Mouse (Mus musculus): Measurements from ENCODE around the gene Pwp2. TPM values are rescaled to one million over a fixed set of nuclear protein-coding genes. Genes with fewer than 3 reads are reported as not detected.

Pwp2 gene
- polyA plus RNA-seq, 1 experiment = 4.7 TPM

DNA sequence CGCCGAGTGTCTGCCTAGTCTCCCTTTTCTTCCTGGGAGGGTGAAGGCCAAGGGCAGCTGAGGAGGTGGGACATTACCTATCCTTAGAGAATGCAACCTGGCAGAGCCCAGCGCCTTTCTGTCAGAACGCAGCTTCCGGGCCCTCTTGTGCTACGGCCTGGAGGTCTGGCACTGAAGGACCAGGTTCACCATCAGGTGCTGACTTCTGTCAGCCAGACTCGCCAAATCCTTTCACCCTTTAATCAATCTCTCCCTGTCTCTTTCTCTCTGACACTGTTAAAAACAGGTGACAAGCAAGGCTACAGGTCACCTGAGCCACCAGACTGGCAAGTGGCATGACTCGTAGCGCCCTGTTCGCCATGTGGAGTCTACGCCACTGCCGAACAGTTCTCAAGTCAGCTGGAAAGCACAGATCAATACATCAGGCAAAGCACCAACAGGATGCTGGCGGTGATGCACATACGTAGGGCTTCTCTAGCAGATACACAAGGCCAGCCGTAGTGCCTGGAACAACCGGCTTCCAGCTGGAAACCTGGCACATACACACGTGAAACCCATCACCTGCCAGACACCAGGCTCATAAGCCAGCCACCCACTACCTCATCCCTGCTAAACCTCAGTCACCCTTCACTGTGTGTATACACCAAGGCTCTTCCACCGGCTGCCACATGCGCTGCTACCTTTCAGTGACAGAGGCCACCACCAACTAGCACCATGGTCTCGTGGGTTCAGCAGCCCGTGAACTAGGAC is 19.5 kb downstream of the Pwp2 start:
- peaks cover 6% of the 10 kb centered on the region; the same call in 1 of the 2 replicates for H3K4me1 ChIP-seq (ENCODE audit: control insufficient read depth, insufficient read depth, insufficient read length, low read length)
- peaks cover 15% of the 10 kb centered on the region for H3K36me3 ChIP-seq (ENCODE audit: control insufficient read depth, insufficient read depth, low read length)
- no peak overlapping the region for H3K27ac ChIP-seq (ENCODE audit: insufficient read depth, low read depth, low read length)
- WGBS = 92% methylated on average over 21 of the region's 21 CpGs
- H3K4me3 ChIP-seq (ENCODE audit: low read depth, low read length) = no peak overlapping the region
- TF ChIP-seq POLR2A (IDR thresholded peaks at IDR 0.05; ENCODE audit: low read depth, low read length) (no peak), CTCF (IDR thresholded peaks at IDR 0.05; ENCODE audit: extremely low read depth, insufficient read length, insufficient replicate concordance, low read depth, low read length) (no peak)
- H3K27me3 ChIP-seq (ENCODE audit: control insufficient read depth, insufficient read depth, low read length) = no peaks in the 10 kb centered on the region

DNA sequence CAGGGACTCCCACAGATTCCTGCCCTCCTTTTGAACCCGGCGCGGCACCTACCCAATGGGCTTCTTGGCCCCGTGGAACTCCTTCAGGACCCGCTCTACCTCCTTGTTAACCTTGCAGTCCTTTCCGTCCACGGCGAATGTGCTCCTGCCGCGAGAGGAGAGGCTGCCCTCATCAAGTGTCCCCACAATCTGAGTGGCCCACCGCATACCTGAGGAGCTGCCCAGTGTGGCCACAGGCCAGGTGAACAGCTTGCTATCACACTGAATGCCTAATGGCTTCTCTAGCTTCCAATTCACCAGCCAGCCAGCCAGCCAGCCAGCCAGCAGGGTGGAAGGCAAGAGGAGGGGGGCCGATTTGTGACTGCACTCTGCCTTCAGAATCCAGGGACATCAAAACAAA is 20.2 kb downstream of the Pwp2 start:
- TF ChIP-seq POLR2A (IDR thresholded peaks at IDR 0.05; ENCODE audit: low read depth, low read length) (no peak), CTCF (IDR thresholded peaks at IDR 0.05; ENCODE audit: extremely low read depth, insufficient read length, insufficient replicate concordance, low read depth, low read length) (no peak)
- Histone ChIP-seq H3K4me3 (ENCODE audit: low read depth, low read length) (no peak overlapping the region), H3K27ac (ENCODE audit: insufficient read depth, low read depth, low read length) (no peak overlapping the region), H3K36me3 (ENCODE audit: control insufficient read depth, insufficient read depth, low read length) (peaks cover 15% of the 10 kb centered on the region), H3K27me3 (ENCODE audit: control insufficient read depth, insufficient read depth, low read length) (no peaks in the 10 kb centered on the region), H3K4me1 (ENCODE audit: control insufficient read depth, insufficient read depth, insufficient read length, low read length) (peaks cover 7% of the 10 kb centered on the region)
- WGBS = 93% methylated on average over 12 of the region's 12 CpGs

DNA sequence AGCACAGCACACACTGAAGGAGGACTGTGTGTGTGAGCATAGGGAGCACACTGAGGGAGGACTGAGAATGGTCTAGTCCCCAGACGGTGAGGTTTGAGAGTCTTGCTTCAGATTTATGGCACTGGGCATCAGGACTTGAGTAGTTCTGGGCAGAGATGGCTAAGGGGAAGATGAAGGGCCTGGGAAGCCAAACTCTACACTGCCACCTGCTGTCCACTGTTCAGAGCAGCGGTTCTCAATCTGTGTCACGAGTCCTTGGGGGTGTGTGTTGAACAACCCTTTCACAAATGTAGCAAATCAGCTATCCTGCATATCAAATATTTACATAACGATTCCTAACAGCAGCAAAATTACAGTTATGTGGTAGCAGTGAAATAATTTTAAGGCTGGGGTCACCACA is 21.0 kb downstream of the Pwp2 start:
- no peaks in the 10 kb centered on the region for H3K27me3 ChIP-seq (ENCODE audit: control insufficient read depth, insufficient read depth, low read length)
- peaks cover 15% of the 10 kb centered on the region for H3K36me3 ChIP-seq (ENCODE audit: control insufficient read depth, insufficient read depth, low read length)
- TF ChIP-seq POLR2A (IDR thresholded peaks at IDR 0.05; ENCODE audit: low read depth, low read length) = no peak
- TF ChIP-seq CTCF (IDR thresholded peaks at IDR 0.05; ENCODE audit: extremely low read depth, insufficient read length, insufficient replicate concordance, low read depth, low read length) = peak; percentile 82; the same call in 1 of the 2 replicates
- H3K4me3 ChIP-seq (ENCODE audit: low read depth, low read length) = no peak overlapping the region
- peaks cover 9% of the 10 kb centered on the region for H3K4me1 ChIP-seq (ENCODE audit: control insufficient read depth, insufficient read depth, insufficient read length, low read length)
- H3K27ac ChIP-seq (ENCODE audit: insufficient read depth, low read depth, low read length) = no peak overlapping the region
- WGBS = 16% methylated on average over 4 of the region's 4 CpGs

DNA sequence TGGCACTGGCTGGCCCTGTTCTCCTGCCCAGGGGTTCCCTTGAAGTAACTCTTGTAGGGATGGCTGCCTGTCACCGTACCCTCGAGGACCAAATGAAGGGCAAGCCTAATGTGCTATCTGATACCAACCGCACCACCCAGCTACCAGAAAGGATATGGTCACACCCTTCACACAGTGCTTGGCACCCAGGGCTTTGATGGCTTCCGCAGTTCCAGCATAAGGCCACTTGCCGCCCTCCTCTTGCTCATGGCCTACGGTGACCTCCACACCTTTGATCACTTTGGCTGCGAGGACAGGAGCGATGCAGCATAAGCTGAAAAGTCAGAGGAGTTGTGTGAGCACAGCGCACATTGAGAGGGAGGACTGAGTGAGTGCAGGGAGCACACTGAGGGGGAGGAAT is 21.7 kb downstream of the Pwp2 start:
- Histone ChIP-seq H3K36me3 (ENCODE audit: control insufficient read depth, insufficient read depth, low read length) (peaks cover 15% of the 10 kb centered on the region), H3K4me3 (ENCODE audit: low read depth, low read length) (no peak overlapping the region), H3K4me1 (ENCODE audit: control insufficient read depth, insufficient read depth, insufficient read length, low read length) (peaks cover 8% of the 10 kb centered on the region), H3K27me3 (ENCODE audit: control insufficient read depth, insufficient read depth, low read length) (no peaks in the 10 kb centered on the region), H3K27ac (ENCODE audit: insufficient read depth, low read depth, low read length) (no peak overlapping the region)
- WGBS = 94% methylated on average over 9 of the region's 9 CpGs
- TF ChIP-seq POLR2A (IDR thresholded peaks at IDR 0.05; ENCODE audit: low read depth, low read length) (no peak), CTCF (IDR thresholded peaks at IDR 0.05; ENCODE audit: extremely low read depth, insufficient read length, insufficient replicate concordance, low read depth, low read length) (no peak)

DNA sequence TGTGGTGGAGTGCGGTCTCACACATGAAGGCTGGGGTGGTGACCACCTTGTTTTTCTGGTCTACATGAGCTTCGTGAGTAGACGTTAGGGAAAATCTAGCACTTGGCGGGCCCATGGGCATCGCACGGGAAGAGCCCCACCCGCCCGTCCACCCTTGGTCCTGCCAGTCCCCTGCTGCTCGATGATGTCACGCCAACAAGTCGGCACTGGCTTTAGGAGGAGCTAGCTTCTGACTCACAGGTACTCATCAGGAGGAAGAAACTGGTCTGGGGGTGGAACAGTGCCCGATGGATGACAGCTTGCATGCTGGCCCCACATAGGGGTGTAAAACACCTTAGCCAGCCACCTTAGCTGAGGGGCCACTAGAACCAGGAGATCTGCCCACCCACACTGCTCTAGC is 22.3 kb downstream of the Pwp2 start:
- Histone ChIP-seq H3K36me3 (ENCODE audit: control insufficient read depth, insufficient read depth, low read length) (peaks cover 15% of the 10 kb centered on the region), H3K27me3 (ENCODE audit: control insufficient read depth, insufficient read depth, low read length) (no peaks in the 10 kb centered on the region), H3K27ac (ENCODE audit: insufficient read depth, low read depth, low read length) (no peak overlapping the region), H3K4me1 (ENCODE audit: control insufficient read depth, insufficient read depth, insufficient read length, low read length) (peaks cover 10% of the 10 kb centered on the region), H3K4me3 (ENCODE audit: low read depth, low read length) (no peak overlapping the region)
- TF ChIP-seq CTCF (IDR thresholded peaks at IDR 0.05; ENCODE audit: extremely low read depth, insufficient read length, insufficient replicate concordance, low read depth, low read length) (no peak), POLR2A (IDR thresholded peaks at IDR 0.05; ENCODE audit: low read depth, low read length) (no peak)
- WGBS = 95% methylated on average over 12 of the region's 12 CpGs

DNA sequence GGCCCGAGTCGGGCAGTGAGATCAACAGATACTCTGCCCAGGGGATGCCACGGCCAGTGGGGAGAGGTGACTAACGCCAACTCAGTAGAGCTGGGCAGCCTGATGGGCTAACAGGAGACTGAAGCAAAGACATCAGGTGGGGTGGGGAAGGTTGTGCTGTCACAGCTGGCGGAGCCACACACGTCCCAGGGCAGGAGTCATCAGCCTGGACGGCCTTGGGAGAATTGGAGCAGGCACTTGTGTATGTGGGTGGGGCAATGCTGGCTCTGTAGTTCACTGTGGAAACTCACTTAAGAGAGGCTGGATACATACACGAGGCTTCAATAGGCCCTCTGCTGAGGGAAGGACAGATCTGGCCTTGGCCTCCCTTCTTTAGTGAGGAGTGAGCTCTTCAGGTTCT is 23.9 kb downstream of the Pwp2 start:
- no peak overlapping the region for H3K27ac ChIP-seq (ENCODE audit: insufficient read depth, low read depth, low read length)
- 74% methylated on average over 8 of the region's 8 CpGs for WGBS
- H3K27me3 ChIP-seq (ENCODE audit: control insufficient read depth, insufficient read depth, low read length) = no peaks in the 10 kb centered on the region
- no peak for TF ChIP-seq CTCF (IDR thresholded peaks at IDR 0.05; ENCODE audit: extremely low read depth, insufficient read length, insufficient replicate concordance, low read depth, low read length)
- TF ChIP-seq POLR2A (IDR thresholded peaks at IDR 0.05; ENCODE audit: low read depth, low read length) = no peak
- no peak overlapping the region for H3K4me3 ChIP-seq (ENCODE audit: low read depth, low read length)
- H3K4me1 ChIP-seq (ENCODE audit: control insufficient read depth, insufficient read depth, insufficient read length, low read length) = peaks cover 13% of the 10 kb centered on the region
- H3K36me3 ChIP-seq (ENCODE audit: control insufficient read depth, insufficient read depth, low read length) = peaks cover 8% of the 10 kb centered on the region

DNA sequence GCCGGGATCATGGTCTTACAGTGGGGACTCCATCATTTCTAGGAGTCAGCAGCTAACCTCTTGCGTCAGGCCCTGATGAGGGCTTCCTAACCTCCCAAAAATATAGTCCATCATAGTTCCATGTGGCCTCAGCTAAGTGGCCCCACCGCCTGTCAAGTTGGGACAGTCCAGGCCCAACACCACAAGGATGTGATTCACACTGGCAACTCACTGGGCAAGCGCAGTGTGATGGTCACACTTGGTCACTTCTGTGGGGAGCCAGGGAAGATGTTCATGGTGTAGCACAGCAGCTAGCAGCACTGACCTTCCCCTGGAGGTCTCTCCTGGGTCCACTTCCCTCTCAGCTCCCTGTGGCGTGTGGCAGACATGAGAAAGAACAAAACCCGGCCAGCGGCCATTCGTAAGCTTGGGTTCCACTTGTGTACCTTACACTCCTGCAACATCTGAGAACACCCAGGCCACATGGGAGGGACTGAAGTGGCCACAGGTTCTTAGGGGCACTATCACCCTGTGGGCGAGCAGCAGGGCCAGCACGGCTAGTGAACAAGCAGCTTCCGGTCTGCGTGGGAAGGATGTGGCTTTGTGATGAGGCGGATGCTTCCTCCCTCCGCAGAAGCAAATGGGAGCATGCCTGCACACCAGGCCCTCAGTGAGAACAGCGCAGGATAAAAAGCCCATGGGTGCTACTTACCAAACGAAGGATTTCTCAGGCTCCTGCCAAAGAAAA is 24.4 kb downstream of the Pwp2 start:
- Histone ChIP-seq H3K4me1 (ENCODE audit: control insufficient read depth, insufficient read depth, insufficient read length, low read length) (peaks cover 13% of the 10 kb centered on the region), H3K27ac (ENCODE audit: insufficient read depth, low read depth, low read length) (no peak overlapping the region; the same call in 1 of the 2 replicates), H3K27me3 (ENCODE audit: control insufficient read depth, insufficient read depth, low read length) (no peaks in the 10 kb centered on the region), H3K4me3 (ENCODE audit: low read depth, low read length) (no peak overlapping the region), H3K36me3 (ENCODE audit: control insufficient read depth, insufficient read depth, low read length) (peaks cover 6% of the 10 kb centered on the region; the same call in 1 of the 2 replicates)
- WGBS = 81% methylated on average over 16 of the region's 16 CpGs
- no peak for TF ChIP-seq CTCF (IDR thresholded peaks at IDR 0.05; ENCODE audit: extremely low read depth, insufficient read length, insufficient replicate concordance, low read depth, low read length)
- peak; percentile 27; the same call in 1 of the 2 replicates for TF ChIP-seq POLR2A (IDR thresholded peaks at IDR 0.05; ENCODE audit: low read depth, low read length)

Measured in small intestine, adult 2 months (tissue).